Mouse (Mus musculus): ENCODE results near the gene Trim10.
A peak's percentile ranks its signal among the peaks of the same experiment; 100 is the strongest.

The Trim10 gene

GRCm38 (mm10) chr17:36908235-36908634 lies 38.9 kb downstream of the Trim10 start:
- DNase-seq (ENCODE audit: extremely low read depth, insufficient read length, low spot score), result no peak

- no peak for DNase-seq (ENCODE audit: extremely low read depth, insufficient read length, low spot score)
Observed at GRCm38 (mm10) chr17:36909802-36910201, 40.4 kb downstream of the Trim10 start.

GRCm38 (mm10) chr17:36912031-36912430 lies 42.7 kb downstream of the Trim10 start:
- DNase-seq (ENCODE audit: extremely low read depth, insufficient read length, low spot score), result no peak

- no peak for DNase-seq (ENCODE audit: extremely low read depth, insufficient read length, low spot score)
Observed at GRCm38 (mm10) chr17:36914108-36914507, 44.7 kb downstream of the Trim10 start.

GRCm38 (mm10) chr17:36915076-36915475 lies 45.7 kb downstream of the Trim10 start:
- DNase-seq (ENCODE audit: extremely low read depth, insufficient read length, low spot score), result peak; percentile 28

GRCm38 (mm10) chr17:36920239-36920638 lies 50.9 kb downstream of the Trim10 start:
- peak; percentile 84 for DNase-seq (ENCODE audit: extremely low read depth, insufficient read length, low spot score)

GRCm38 (mm10) chr17:36922715-36923114 lies 53.3 kb downstream of the Trim10 start:
- no peak for DNase-seq (ENCODE audit: extremely low read depth, insufficient read length, low spot score)

- no peak for DNase-seq (ENCODE audit: extremely low read depth, insufficient read length, low spot score)
Observed at GRCm38 (mm10) chr17:36923491-36923890, 54.1 kb downstream of the Trim10 start.
